Mouse (Mus musculus) midbrain, embryonic 10.5 days (tissue): Measurements from ENCODE around the gene Prdm9. TPM values are rescaled to one million over a fixed set of nuclear protein-coding genes. Genes with fewer than 3 reads are reported as not detected.
"Not testable (repeated sequence)": the region's sequence is repeated elsewhere in the genome, so short reads cannot be mapped to it uniquely, and the experiment has no call there.

Source experiments
- DNase-seq: peaks from one replicate; pipeline ENCODE4 v3.0.0-alpha.2; 2017; ENCODE audit warnings: low spot score
- H3K27ac ChIP-seq: fragments of 300-500 bp; sonication (generic); replicated peaks from 2 replicates; pipeline ENCODE4 v1.5.1; 2016; ENCODE audit warnings: mild to moderate bottlenecking
- H3K27me3 ChIP-seq: fragments of 300-500 bp; sonication (generic); 2 replicates; pipeline ENCODE4 v1.6.1; 2016; ENCODE audit warnings: low read depth, mild to moderate bottlenecking; ENCODE audit not compliant: poor library complexity, severe bottlenecking
- H3K36me3 ChIP-seq: fragments of 300-500 bp; sonication (generic); 2 replicates; pipeline ENCODE4 v1.6.1; 2016; ENCODE audit warnings: mild to moderate bottlenecking, moderate library complexity
- H3K4me1 ChIP-seq: fragments of 300-500 bp; sonication (generic); 2 replicates; pipeline ENCODE4 v1.6.1; 2016
- H3K4me3 ChIP-seq: fragments of 300-500 bp; sonication (generic); 2 replicates; pipeline ENCODE4 v1.5.1; 2016; ENCODE audit warnings: mild to moderate bottlenecking, moderate library complexity
- H3K9me3 ChIP-seq: fragments of 300-500 bp; sonication (generic); replicated peaks from 2 replicates; pipeline ENCODE4 v1.6.1; 2016; ENCODE audit warnings: mild to moderate bottlenecking
- WGBS: fragments of 180-500 bp; shearing (Covaris S2); methylation state at CpG from one replicate; pipeline ENCODE4 v1.1.7; 2016; 5-methylcytosine and 5-hydroxymethylcytosine counted together
- polyA plus RNA-seq: library from polyadenylated mRNA; unstranded; fragments of >200 nt; fragmentation: Nextera tagmentation; extraction: Ambion mirVana; gene quantifications from 2 replicates; pipeline ENCODE4 v1.2.1, GENCODE M21; 2016

The Prdm9 gene
- polyA plus RNA-seq, 1 experiment from 2014 or later, result 3.6 TPM

DNA sequence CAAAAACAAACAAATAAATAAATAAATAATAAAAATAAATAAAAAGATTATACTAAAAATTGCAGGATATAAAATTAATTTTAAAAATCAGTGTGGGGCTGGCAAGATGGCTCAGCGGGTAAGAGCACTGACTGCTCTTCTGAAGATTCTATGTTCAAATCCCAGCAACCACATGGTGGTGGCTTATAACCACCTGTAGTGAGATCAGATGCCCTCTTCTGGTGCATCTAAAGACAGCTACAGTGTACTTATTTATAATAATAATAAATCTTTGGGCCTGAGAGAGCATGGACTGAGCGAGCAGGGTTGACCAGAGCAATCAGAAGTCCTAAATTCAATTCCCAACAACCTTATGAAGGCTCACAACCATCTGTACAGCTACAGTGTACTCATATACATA is 4.2 kb downstream of the Prdm9 start:
- H3K27me3 ChIP-seq, result peaks cover 13% of the 10 kb centered on the region; the same call in 1 of the 2 replicates
- H3K9me3 ChIP-seq, result no peaks in the 10 kb centered on the region
- H3K4me3 ChIP-seq, result no peak overlapping the region
- H3K36me3 ChIP-seq, result no peaks in the 10 kb centered on the region
- WGBS, result 88% methylated on average over 2 of the region's 2 CpGs
- peaks cover 9% of the 10 kb centered on the region for H3K4me1 ChIP-seq
- no peak overlapping the region for H3K27ac ChIP-seq
- DNase-seq, result no peak

- Histone ChIP-seq H3K9me3 (no peaks in the 10 kb centered on the region; the same call in 1 of the 2 replicates), H3K27me3 (no peaks in the 10 kb centered on the region), H3K36me3 (peaks cover 4% of the 10 kb centered on the region), H3K4me1 (peaks cover 4% of the 10 kb centered on the region; the same call in 1 of the 2 replicates), H3K27ac (no peak overlapping the region), H3K4me3 (no peak overlapping the region)
- DNase-seq, result no peak
- 46% methylated on average over 1 of the region's 1 CpGs for WGBS
Measured at GRCm38 (mm10) chr17:15549713-15550112, 14.4 kb downstream of the Prdm9 start.

DNA sequence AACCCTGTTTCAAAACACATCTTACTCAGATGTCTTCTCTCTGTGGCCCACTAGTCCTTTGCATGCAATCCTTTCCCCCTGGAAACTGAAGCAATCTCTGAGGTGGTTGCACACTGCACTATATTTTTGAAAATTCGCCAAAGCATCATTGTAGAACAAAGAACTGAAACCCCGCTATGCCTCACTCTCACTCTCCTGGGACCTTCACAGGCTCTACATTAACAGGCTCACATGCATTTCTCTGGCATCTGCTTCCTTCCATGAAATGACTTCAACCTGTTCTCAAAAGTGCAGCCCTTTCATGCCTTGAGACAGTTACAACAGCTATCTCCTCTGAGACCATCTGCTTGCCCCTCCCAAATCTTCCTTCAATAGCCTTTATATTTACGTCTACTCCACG is 17.7 kb downstream of the Prdm9 start:
- WGBS, result 84% methylated on average over 4 of the region's 4 CpGs
- H3K4me3 ChIP-seq, result no peak overlapping the region
- H3K9me3 ChIP-seq, result peaks cover 10% of the 10 kb centered on the region; the same call in 1 of the 2 replicates
- H3K27me3 ChIP-seq, result no peaks in the 10 kb centered on the region
- peaks cover 4% of the 10 kb centered on the region; the same call in 1 of the 2 replicates for H3K4me1 ChIP-seq
- no peak for DNase-seq
- H3K36me3 ChIP-seq, result peaks cover 5% of the 10 kb centered on the region
- no peak overlapping the region for H3K27ac ChIP-seq

- WGBS, result 62% methylated on average over 4 of the region's 4 CpGs
- not testable (repeated sequence) for DNase-seq, H3K27me3 ChIP-seq, H3K4me1 ChIP-seq, H3K4me3 ChIP-seq, H3K9me3 ChIP-seq, H3K36me3 ChIP-seq, H3K27ac ChIP-seq
Measured at GRCm38 (mm10) chr17:15543868-15544267, 20.3 kb downstream of the Prdm9 start.

DNA sequence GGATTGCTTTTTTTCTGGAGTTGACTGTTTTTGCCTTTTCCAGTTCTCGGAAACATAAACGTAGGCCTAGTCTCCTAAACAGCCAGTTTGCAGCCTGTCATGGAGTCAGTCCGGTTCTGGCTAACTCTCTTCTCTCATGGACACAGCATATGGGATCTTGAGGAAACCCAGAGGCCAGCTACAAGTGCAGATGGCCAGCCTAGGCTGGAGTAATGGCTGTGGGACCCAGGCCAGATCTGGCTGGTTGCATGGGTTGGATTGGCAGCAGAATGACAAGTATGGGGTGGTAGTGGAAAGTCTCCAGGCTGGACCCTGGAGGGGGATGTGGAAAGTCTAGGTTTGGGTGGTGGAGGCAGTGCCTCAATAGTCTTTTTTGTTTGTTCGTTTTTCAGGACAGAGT is 23.8 kb downstream of the Prdm9 start:
- no peak for DNase-seq
- Histone ChIP-seq H3K4me1 (peaks cover 10% of the 10 kb centered on the region), H3K9me3 (peaks cover 10% of the 10 kb centered on the region; the same call in 1 of the 2 replicates), H3K4me3 (no peak overlapping the region), H3K27me3 (peaks cover 28% of the 10 kb centered on the region), H3K27ac (no peak overlapping the region), H3K36me3 (peaks cover 5% of the 10 kb centered on the region)
- WGBS, result 78% methylated on average over 4 of the region's 4 CpGs

- DNase-seq, result peak; percentile 70
- Histone ChIP-seq H3K27me3 (peaks cover 37% of the 10 kb centered on the region), H3K9me3 (no peaks in the 10 kb centered on the region; the same call in 1 of the 2 replicates), H3K4me3 (peak overlapping the region; percentile 68), H3K27ac (peak overlapping the region; percentile 74), H3K36me3 (no peaks in the 10 kb centered on the region), H3K4me1 (peaks cover 10% of the 10 kb centered on the region)
- under 1% methylated on average over 33 of the region's 33 CpGs for WGBS
Measured at GRCm38 (mm10) chr17:15536457-15536904, 27.7 kb downstream of the Prdm9 start.

DNA sequence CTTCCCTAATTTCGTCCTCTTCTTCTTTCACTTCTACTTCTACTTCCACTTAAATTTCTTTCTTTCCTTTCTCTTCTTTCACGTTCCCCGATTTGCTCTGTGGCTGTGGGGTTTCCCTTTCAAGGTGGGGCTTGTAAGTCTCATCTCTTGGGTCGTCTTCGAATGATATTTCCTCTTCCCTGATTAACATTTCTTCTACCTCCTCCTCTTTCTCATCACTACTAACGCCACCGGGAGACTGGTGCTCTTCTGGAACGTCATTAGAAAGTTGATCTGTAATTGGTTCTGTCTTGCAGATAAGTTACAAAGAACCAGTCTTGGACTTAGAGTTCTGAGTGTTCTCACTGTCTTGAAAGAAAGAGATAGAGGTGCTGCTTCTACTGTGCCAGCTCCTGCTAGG is 28.2 kb downstream of the Prdm9 start:
- Histone ChIP-seq H3K9me3 (no peaks in the 10 kb centered on the region; the same call in 1 of the 2 replicates), H3K4me1 (peaks cover 10% of the 10 kb centered on the region), H3K4me3 (peak overlapping the region; percentile 68), H3K36me3 (no peaks in the 10 kb centered on the region), H3K27ac (no peak overlapping the region), H3K27me3 (peaks cover 37% of the 10 kb centered on the region)
- WGBS, result 25% methylated on average over 8 of the region's 8 CpGs
- no peak for DNase-seq

- WGBS, result 72% methylated on average over 11 of the region's 11 CpGs
- Histone ChIP-seq H3K4me3 (no peak overlapping the region), H3K4me1 (peaks cover 13% of the 10 kb centered on the region), H3K36me3 (no peaks in the 10 kb centered on the region), H3K27me3 (peaks cover 37% of the 10 kb centered on the region), H3K9me3 (no peaks in the 10 kb centered on the region; the same call in 1 of the 2 replicates), H3K27ac (no peak overlapping the region)
- no peak for DNase-seq
Measured at GRCm38 (mm10) chr17:15535162-15535800, 28.9 kb downstream of the Prdm9 start.

DNA sequence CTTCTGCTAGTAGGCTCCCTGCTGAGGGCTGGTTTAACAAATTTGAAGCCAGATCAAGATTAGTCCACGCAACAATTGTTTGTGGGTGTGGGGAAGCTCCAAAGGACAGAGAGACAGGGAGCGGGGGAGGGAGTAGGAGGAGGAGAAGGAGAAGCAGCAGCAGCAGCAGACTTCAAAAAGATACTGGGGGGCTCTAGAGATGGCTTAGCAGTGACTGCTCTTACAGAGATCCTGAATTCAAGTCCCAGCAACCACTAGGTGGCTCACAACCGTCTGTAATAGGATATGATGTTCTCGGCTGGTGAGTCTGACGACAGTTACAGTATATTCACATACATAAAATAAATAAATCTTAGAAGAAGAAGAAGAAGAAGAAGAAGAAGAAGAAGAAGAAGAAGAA is 34.0 kb downstream of the Prdm9 start:
- peak; percentile 42 for DNase-seq
- Histone ChIP-seq H3K4me1 (peaks cover 30% of the 10 kb centered on the region), H3K27ac (no peak overlapping the region), H3K27me3 (peaks cover 7% of the 10 kb centered on the region), H3K4me3 (no peak overlapping the region), H3K9me3 (no peaks in the 10 kb centered on the region; the same call in 1 of the 2 replicates), H3K36me3 (peaks cover 7% of the 10 kb centered on the region)
- WGBS, result 3% methylated on average over 5 of the region's 5 CpGs

DNA sequence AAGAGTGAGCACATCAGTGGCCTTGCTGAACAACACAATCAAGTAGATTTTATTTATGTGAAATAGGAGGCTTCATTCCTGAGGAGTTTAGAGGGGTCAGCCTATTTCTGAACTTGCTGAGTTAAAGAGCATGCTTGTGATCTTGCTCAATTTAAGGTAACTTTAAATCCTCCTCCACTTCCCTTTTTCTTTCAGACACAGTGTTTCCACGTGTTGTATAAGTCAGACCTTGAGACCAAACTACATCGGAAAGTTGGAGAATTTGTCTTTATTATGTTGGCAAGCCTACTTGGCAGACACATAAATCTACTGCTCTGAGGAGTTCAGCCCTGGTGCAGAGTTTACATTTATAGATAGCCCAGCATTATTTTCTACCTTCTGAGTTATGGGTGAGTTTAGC is 35.3 kb downstream of the Prdm9 start:
- H3K27ac ChIP-seq, result no peak overlapping the region
- no peaks in the 10 kb centered on the region; the same call in 1 of the 2 replicates for H3K9me3 ChIP-seq
- DNase-seq, result no peak
- 87% methylated on average over 2 of the region's 2 CpGs for WGBS
- H3K4me1 ChIP-seq, result peaks cover 30% of the 10 kb centered on the region
- H3K27me3 ChIP-seq, result no peaks in the 10 kb centered on the region
- peaks cover 19% of the 10 kb centered on the region for H3K36me3 ChIP-seq
- no peak overlapping the region for H3K4me3 ChIP-seq

- no peaks in the 10 kb centered on the region for H3K9me3 ChIP-seq
- peak overlapping the region; percentile 96 for H3K4me3 ChIP-seq
- H3K27ac ChIP-seq, result peak overlapping the region; percentile 89
- 67% methylated on average over 3 of the region's 3 CpGs for WGBS
- peaks cover 30% of the 10 kb centered on the region for H3K4me1 ChIP-seq
- peaks cover 31% of the 10 kb centered on the region for H3K36me3 ChIP-seq
- no peaks in the 10 kb centered on the region for H3K27me3 ChIP-seq
- no peak for DNase-seq
Measured at GRCm38 (mm10) chr17:15527811-15528136, 36.4 kb downstream of the Prdm9 start.

DNA sequence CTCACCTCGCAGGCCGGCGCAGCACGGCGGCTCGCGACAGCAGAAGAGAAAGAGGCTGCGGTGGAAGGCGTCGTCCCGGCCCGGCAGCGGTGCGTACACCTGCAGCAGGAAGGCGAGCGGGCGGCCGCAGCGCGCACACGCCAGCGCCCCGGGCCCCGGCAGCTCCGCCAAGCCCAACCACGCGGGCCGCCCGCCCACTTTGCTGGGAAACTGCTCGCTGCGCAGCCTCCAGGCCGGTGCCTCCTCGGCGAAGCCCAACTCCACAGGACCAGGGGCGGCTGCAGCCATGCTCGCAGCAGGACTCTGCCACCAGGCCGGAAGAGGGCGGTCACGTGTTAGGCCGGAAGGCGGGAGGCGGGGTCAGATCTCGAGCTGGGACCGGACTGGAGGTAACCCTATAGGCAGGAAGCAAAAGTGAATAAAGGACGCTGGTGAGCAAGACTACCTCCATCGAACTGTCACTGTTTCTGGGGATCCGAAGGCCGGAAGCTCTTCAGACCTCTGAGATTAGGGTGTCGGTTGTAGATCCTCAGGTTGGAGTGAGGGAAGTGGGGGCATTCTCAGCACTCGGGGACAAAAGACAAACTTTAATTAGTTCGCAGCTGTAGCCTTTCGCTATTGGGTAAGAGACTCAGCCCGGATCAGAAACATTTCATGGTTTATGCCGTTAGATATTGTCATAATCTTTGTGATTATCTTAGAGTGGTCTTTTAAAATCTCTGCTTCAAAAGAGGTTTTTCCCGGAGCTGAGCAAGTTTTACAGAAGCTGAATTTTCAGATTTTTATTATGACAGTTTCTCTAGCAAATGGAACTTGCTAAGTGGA is 37.0 kb downstream of the Prdm9 start, which contains the start of gene Pdcd2:
Gene Pdcd2, minus strand, starts transcription at position 316 of the 825 bp plus-strand sequence.
- Histone ChIP-seq H3K4me3 (peak within 1 kb of the TSS; percentile 96), H3K27ac (peak within 1 kb of the TSS; percentile 89), H3K36me3 (peaks cover 36% of the 10 kb centered on the region), H3K27me3 (no peaks in the 10 kb centered on the region), H3K4me1 (peaks cover 30% of the 10 kb centered on the region), H3K9me3 (no peaks in the 10 kb centered on the region)
- DNase-seq, result peak; percentile 98
- WGBS, result 2% methylated on average over 55 of the region's 55 CpGs

DNA sequence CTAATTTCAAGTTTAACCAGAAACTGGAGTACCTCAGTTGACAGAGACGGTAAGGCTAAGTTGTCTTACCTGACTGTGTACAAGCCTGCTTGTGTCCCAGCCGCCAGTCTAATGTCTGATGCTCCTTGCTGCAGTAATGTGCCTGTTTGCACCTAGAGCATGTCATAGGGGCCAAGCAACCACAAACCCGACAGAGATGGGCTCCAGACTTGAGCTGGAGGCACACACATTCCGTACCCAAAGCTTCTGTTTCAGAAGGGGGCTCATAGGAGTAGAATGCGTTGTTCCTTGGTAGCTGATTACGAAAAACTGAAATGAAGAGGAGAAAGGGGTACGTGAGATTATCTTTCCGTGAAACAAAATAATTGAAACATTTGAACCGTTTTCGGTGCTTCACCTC is 37.9 kb downstream of the Prdm9 start:
- DNase-seq, result peak; percentile 14
- Histone ChIP-seq H3K4me1 (peaks cover 30% of the 10 kb centered on the region), H3K27ac (peak overlapping the region; percentile 89), H3K4me3 (peak overlapping the region; percentile 96), H3K9me3 (no peaks in the 10 kb centered on the region), H3K27me3 (no peaks in the 10 kb centered on the region), H3K36me3 (peaks cover 45% of the 10 kb centered on the region)
- WGBS, result 24% methylated on average over 10 of the region's 10 CpGs
